Mouse (Mus musculus): ENCODE data around the gene Lmo2.

- TF ChIP-seq POLR2A (IDR thresholded peaks at IDR 0.05; ENCODE audit: borderline replicate concordance, low read depth, low read length) (no peak), CTCF (IDR thresholded peaks at IDR 0.05; ENCODE audit: low read depth, low read length) (no peak)
Measured at GRCm38 (mm10) chr2:103934670-103935069, 23.1 kb upstream of the Lmo2 start.

All from bone marrow macrophage, adult 2 months (primary cell).